15 mouse cellular contexts compared by ENCODE assay signal in genomic region chr13:110540543-110541265, GRCm38 (mm10).
A peak's percentile ranks its signal among the peaks of the same experiment; 100 is the strongest.
DNase-seq lines count a peak whose midpoint lies in the region; ATAC-seq lines count a peak whose summit lies in the region.
"Had no signal": no experiment of that assay in that cellular context is flagged by ENCODE, and none has a peak within 500 bp of the region (broad histone marks: within the 10 kb centered on the region; RNA-seq: fewer than 3 reads in every experiment).

No protein-coding gene starts in this region.

- no peak overlapping the region for H3K4me2 ChIP-seq in embryonic facial prominence, embryonic 14.5 days (ENCODE audit: low read depth, low read length)
- no peak overlapping the region for H3K4me2 ChIP-seq in neural tube, embryonic 14.5 days (ENCODE audit: low read depth, low read length)
- H3K4me2 ChIP-seq: heart, embryonic 13.5 days; neural tube, embryonic 13.5 days; stomach, embryonic 15.5 days had no signal

- H3K4me1 ChIP-seq in embryonic facial prominence, embryonic 14.5 days (ENCODE audit: control insufficient read depth, insufficient read depth, low read length) = no peaks in the 10 kb centered on the region
- peaks cover 9% of the 10 kb centered on the region for H3K4me1 ChIP-seq in embryonic facial prominence, embryonic 10.5 days
- no peaks in the 10 kb centered on the region for H3K4me1 ChIP-seq in neural tube, embryonic 14.5 days (ENCODE audit: control insufficient read depth, insufficient read depth, low read length)
- H3K4me1 ChIP-seq: neural tube, embryonic 13.5 days; stomach, embryonic 15.5 days had no signal

- no peak overlapping the region for H3K9ac ChIP-seq in embryonic facial prominence, embryonic 14.5 days (ENCODE audit: low read depth, low read length)
- H3K9ac ChIP-seq in neural tube, embryonic 14.5 days (replicated peaks; ENCODE audit: low read depth, low read length) = no peak overlapping the region
- H3K9ac ChIP-seq: heart, embryonic 13.5 days; neural tube, embryonic 13.5 days; stomach, embryonic 15.5 days had no signal

- DNase-seq in embryonic facial prominence, embryonic 14.5 days (ENCODE audit: low spot score) = peak; percentile 26
- DNase-seq in embryonic facial prominence, embryonic 10.5 days (ENCODE audit: low spot score) = no peak
- DNase-seq in neural tube, embryonic 10.5 days (ENCODE audit: extremely low spot score, low spot score) = no peak
- DNase-seq in left cerebral cortex, postnatal 14 days (ENCODE audit: low spot score in 2 of 2) = peak; percentile 51 to 79
- DNase-seq in telencephalon, adult 2 months (ENCODE audit: low read depth, low spot score) = peak; percentile 85
- no peak for DNase-seq in embryo, embryonic 9.5 days (ENCODE audit: extremely low spot score)
- DNase-seq in gastrocnemius, postnatal 14 days = no peak
- DNase-seq: adrenal gland, postnatal 36 days; cerebellum, postnatal 25 days; lung, postnatal 36 days had no signal

- H3K27me3 ChIP-seq in embryonic facial prominence, embryonic 14.5 days (replicated peaks; ENCODE audit: control insufficient read depth, insufficient read depth, low read length) = no peaks in the 10 kb centered on the region
- H3K27me3 ChIP-seq in embryonic facial prominence, embryonic 10.5 days (replicated peaks; ENCODE audit: low read depth, poor library complexity, severe bottlenecking) = no peaks in the 10 kb centered on the region
- no peaks in the 10 kb centered on the region for H3K27me3 ChIP-seq in neural tube, embryonic 14.5 days (ENCODE audit: control insufficient read depth, insufficient read depth, low read length)
- H3K27me3 ChIP-seq: heart, embryonic 13.5 days; neural tube, embryonic 13.5 days; stomach, embryonic 15.5 days had no signal

- H3K27ac ChIP-seq in embryonic facial prominence, embryonic 14.5 days (replicated peaks; ENCODE audit: low read depth, low read length) = no peak overlapping the region
- no peak overlapping the region for H3K27ac ChIP-seq in embryonic facial prominence, embryonic 10.5 days (replicated peaks)
- H3K27ac ChIP-seq in neural tube, embryonic 14.5 days (ENCODE audit: low read depth, low read length) = no peak overlapping the region
- H3K27ac ChIP-seq: kidney, postnatal 0 days; neural tube, embryonic 13.5 days; stomach, embryonic 15.5 days had no signal

- intact Hi-C loops in left cerebral cortex, postnatal 14 days (cut with DNase I) = loop anchor here (5.0 kb wide), 1 partner anchor 138 kb away; no protein-coding TSS in a partner anchor
- intact Hi-C loops in gastrocnemius, postnatal 14 days (cut with DNase I; ENCODE audit: low total_unique reads) = no loop called here

- no peaks in the 10 kb centered on the region for H3K36me3 ChIP-seq in embryonic facial prominence, embryonic 14.5 days (ENCODE audit: control insufficient read depth, insufficient read depth, low read length)
- H3K36me3 ChIP-seq in embryonic facial prominence, embryonic 10.5 days (replicated peaks) = no peaks in the 10 kb centered on the region
- H3K36me3 ChIP-seq in neural tube, embryonic 14.5 days (ENCODE audit: control insufficient read depth, insufficient read depth, low read length) = no peaks in the 10 kb centered on the region
- H3K36me3 ChIP-seq: heart, embryonic 13.5 days; neural tube, embryonic 13.5 days; stomach, embryonic 15.5 days had no signal

- no peak overlapping the region for H3K4me3 ChIP-seq in embryonic facial prominence, embryonic 14.5 days (ENCODE audit: low read depth, low read length)
- H3K4me3 ChIP-seq in embryonic facial prominence, embryonic 10.5 days = no peak overlapping the region
- no peak overlapping the region for H3K4me3 ChIP-seq in neural tube, embryonic 14.5 days (ENCODE audit: low read depth, low read length)
- H3K4me3 ChIP-seq: heart, embryonic 13.5 days; neural tube, embryonic 13.5 days; stomach, embryonic 15.5 days had no signal

- no peaks in the 10 kb centered on the region for H3K9me3 ChIP-seq in embryonic facial prominence, embryonic 14.5 days (ENCODE audit: control insufficient read depth, low read length)
- no peaks in the 10 kb centered on the region for H3K9me3 ChIP-seq in embryonic facial prominence, embryonic 10.5 days
- no peaks in the 10 kb centered on the region for H3K9me3 ChIP-seq in neural tube, embryonic 14.5 days (ENCODE audit: control insufficient read depth, low read length)
- H3K9me3 ChIP-seq: heart, embryonic 13.5 days; neural tube, embryonic 13.5 days; stomach, embryonic 15.5 days had no signal

- no peak for ATAC-seq in embryonic facial prominence, embryonic 14.5 days (ENCODE audit: low read depth)
- ATAC-seq in neural tube, embryonic 14.5 days (ENCODE audit: low read depth) = peak; percentile 51; the same call in 1 of the 2 replicates

- WGBS in embryonic facial prominence, embryonic 14.5 days = 71% methylated on average over 13 of the region's 13 CpGs
- WGBS in embryonic facial prominence, embryonic 10.5 days = 84% methylated on average over 13 of the region's 13 CpGs
- WGBS in neural tube, embryonic 14.5 days = 48% methylated on average over 13 of the region's 13 CpGs

Comparison
In these comparisons a context has a peak if more than half of its experiments do, and no peak if none do; other contexts are left out.
1. DNase-seq: peak in embryonic facial prominence, embryonic 14.5 days (single experiment), left cerebral cortex, postnatal 14 days (2 of 2) and telencephalon, adult 2 months (single experiment); none in embryonic facial prominence, embryonic 10.5 days (single experiment), neural tube, embryonic 10.5 days (single experiment), embryo, embryonic 9.5 days (single experiment) and gastrocnemius, postnatal 14 days (single experiment).